Mouse (Mus musculus) gonadal fat pad, adult 2 months (tissue): ENCODE measurements around the gene Sec24a. TPM values are rescaled to one million over a fixed set of nuclear protein-coding genes. Genes with fewer than 3 reads are reported as not detected.

Experiments used
- DNase-seq: peaks from one replicate; pipeline ENCODE4 v3.0.0-alpha.2; 2012; ENCODE audit warnings: low read depth
- polyA plus RNA-seq: library from polyadenylated mRNA; depleted of rRNA; stranded (reverse); fragments of >200 nt; gene quantifications from 2 replicates; pipeline ENCODE4 v1.2.3, GENCODE M21; 2012; rRNA removed

Sec24a gene
- polyA plus RNA-seq, 1 experiment = 12.9 TPM

DNA sequence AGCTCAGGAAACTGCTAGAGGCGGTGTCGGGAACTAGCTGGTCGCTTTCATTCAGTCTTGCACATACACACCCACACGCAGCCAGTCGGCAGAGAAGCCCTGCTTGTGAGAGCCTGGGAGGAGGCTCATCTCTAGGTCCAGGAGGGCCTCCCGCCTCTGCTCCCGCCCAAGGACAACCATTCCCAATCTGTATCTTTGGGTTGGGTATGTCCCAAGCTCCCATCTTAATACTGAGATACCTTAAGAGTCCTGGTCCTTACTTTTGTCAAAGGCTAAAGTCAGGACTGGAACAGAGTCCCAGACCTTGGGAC is 113.6 kb downstream of the Sec24a start:
- no peak for DNase-seq

GRCm38 (mm10) chr11:51649111-51649888 is 114.1 kb downstream of the Sec24a start:
- no peak for DNase-seq

DNA sequence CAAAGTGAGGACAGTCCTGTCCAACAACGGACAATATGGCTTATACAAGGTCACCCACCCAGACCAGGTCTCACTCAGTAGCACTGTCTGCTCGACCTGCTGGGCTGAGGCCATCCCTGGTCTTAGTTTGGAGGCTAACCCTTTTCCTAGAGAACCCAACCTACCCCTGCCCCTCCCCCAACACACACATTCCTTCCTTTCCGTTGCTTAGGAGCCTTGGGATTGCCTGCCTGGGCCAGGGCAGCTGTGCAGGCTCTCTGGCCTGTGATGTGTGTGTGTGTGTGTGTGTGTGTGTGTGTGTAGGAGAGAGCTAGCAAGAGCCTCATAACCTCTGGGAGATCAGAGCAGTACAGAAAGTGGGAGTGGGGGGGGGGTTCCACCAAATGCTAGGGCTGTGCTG is 114.9 kb downstream of the Sec24a start:
- no peak for DNase-seq

GRCm38 (mm10) chr11:51646751-51647667 is 116.4 kb downstream of the Sec24a start:
- no peak for DNase-seq

DNA sequence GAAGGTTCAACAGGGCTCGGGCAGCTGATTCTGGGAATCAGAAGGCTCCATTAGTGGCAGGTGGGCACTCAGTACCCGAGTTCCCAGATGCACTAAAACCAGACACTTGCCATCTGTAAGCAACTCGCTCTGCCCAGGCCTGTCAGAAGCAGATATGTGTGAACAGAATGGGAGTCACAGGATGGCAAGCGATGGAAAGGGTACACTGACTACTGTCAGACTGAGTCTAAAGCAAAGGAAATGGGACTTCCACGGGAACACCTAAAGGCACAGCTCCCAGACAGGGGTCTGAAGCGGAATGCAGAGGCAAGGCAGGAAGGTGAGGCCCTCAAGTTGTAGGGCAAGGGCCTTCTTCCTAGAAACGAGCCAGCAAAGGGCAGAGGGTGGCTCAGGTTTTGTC is 117.2 kb downstream of the Sec24a start:
- no peak for DNase-seq

GRCm38 (mm10) chr11:51645293-51645692 is 118.1 kb downstream of the Sec24a start:
- DNase-seq = no peak

GRCm38 (mm10) chr11:51644217-51644616 is 119.2 kb downstream of the Sec24a start:
- DNase-seq = no peak

DNA sequence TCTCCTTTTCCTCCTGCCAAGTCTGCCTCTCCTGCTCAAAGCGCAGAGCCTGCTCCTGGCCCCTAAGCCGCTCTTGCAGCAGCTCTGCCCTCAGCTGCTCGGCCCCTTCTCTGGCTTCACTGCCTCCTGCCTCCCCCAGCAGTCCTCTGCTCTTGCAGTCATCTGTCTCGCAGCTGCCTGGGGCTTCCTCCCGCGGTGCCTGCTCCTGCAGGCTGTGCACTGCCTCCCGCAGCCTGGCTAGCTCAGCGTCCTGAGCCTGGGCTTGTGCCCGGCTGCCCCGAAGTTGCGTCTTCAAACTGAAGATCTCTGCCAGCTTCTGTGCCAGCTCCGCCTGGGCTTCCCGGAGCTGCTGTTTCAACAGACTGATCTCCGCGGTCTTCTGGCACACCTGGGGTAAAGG is 119.7 kb downstream of the Sec24a start:
- no peak for DNase-seq

- DNase-seq = no peak
These were observed 120.2 kb downstream of the Sec24a start for GRCm38 (mm10) chr11:51643202-51643601.

Other genes starting within 250 kb of the Sec24a start
- gene Phykpl, start 178.9 kb downstream of the Sec24a start, polyA plus RNA-seq = 25.6 and 28.9 TPM in 2 replicates
- 113 and 206 TPM in 2 replicates for gene Hnrnpab, start 156.8 kb downstream of the Sec24a start, polyA plus RNA-seq
- gene Nhp2, start 143.9 kb downstream of the Sec24a start, polyA plus RNA-seq = 55.5 and 66.5 TPM in 2 replicates
- gene Rmnd5b, start 127.7 kb downstream of the Sec24a start, polyA plus RNA-seq = 74.5 and 88.8 TPM in 2 replicates
- 25.4 and 25.7 TPM in 2 replicates for gene N4bp3, start 112.8 kb downstream of the Sec24a start, polyA plus RNA-seq
- 27.3 and 30.4 TPM in 2 replicates for gene D930048N14Rik, start 112.7 kb downstream of the Sec24a start, polyA plus RNA-seq
- gene 0610009B22Rik, start 74.8 kb downstream of the Sec24a start, polyA plus RNA-seq = 24.3 and 28.6 TPM in 2 replicates
- gene Sar1b, start 53 bp upstream of the Sec24a start, polyA plus RNA-seq = 40.5 and 42.1 TPM in 2 replicates
- gene Jade2, start 94.0 kb upstream of the Sec24a start, polyA plus RNA-seq = 13.3 and 17.3 TPM in 2 replicates
- 20.2 and 21.1 TPM in 2 replicates for gene Cdkn2aipnl, start 204.0 kb upstream of the Sec24a start, polyA plus RNA-seq
- 65.7 and 67.7 TPM in 2 replicates for gene Ube2b, start 237.1 kb upstream of the Sec24a start, polyA plus RNA-seq
- gene Cdkl3, start 240.6 kb upstream of the Sec24a start, polyA plus RNA-seq = 3.3 and 5.4 TPM in 2 replicates